Mouse (Mus musculus): ENCODE data around the gene Dck.
"Not testable (repeated sequence)": the region's sequence is repeated elsewhere in the genome, so short reads cannot be mapped to it uniquely, and the experiment has no call there.

Gene Dck

GRCm38 (mm10) chr5:88764987-88765481 is at the start of gene Dck:
TSS of gene Dck (plus strand) at chr5:88764996.
- DNase-seq, result peak; percentile 100

- no peak for DNase-seq
These were observed 47.8 kb upstream of the Dck start for GRCm38 (mm10) chr5:88716983-88717382.

- DNase-seq, result peak; percentile 93
These were observed 44.4 kb upstream of the Dck start, which contains the start of gene Mob1b for GRCm38 (mm10) chr5:88720116-88721002. TSS of gene Mob1b (plus strand) at chr5:88720855.

- DNase-seq, result no peak
These were observed 43.8 kb upstream of the Dck start for GRCm38 (mm10) chr5:88721003-88721475.

GRCm38 (mm10) chr5:88721565-88722212 is 43.1 kb upstream of the Dck start:
- DNase-seq, result peak; percentile 28

- DNase-seq, result no peak
These were observed 42.6 kb upstream of the Dck start for GRCm38 (mm10) chr5:88722213-88722600.

GRCm38 (mm10) chr5:88724030-88724429 is 40.8 kb upstream of the Dck start:
- DNase-seq, result no peak

- no peak for DNase-seq
These were observed 37.1 kb upstream of the Dck start for GRCm38 (mm10) chr5:88727593-88728144.

- peak; percentile 76 for DNase-seq
These were observed 30.0 kb upstream of the Dck start for GRCm38 (mm10) chr5:88734786-88735185.

GRCm38 (mm10) chr5:88741065-88741464 is 23.7 kb upstream of the Dck start:
- DNase-seq, result not testable (repeated sequence)

- no peak for DNase-seq
These were observed 17.0 kb upstream of the Dck start for GRCm38 (mm10) chr5:88747774-88748173.

- DNase-seq, result no peak
These were observed 11.6 kb upstream of the Dck start for GRCm38 (mm10) chr5:88753199-88753598.

- DNase-seq, result no peak
These were observed 2.2 kb upstream of the Dck start for GRCm38 (mm10) chr5:88762611-88763010.

GRCm38 (mm10) chr5:88764430-88764986 is 288 bp upstream of the Dck start:
- DNase-seq, result no peak

GRCm38 (mm10) chr5:88765587-88765986 is 791 bp downstream of the Dck start:
- no peak for DNase-seq

- DNase-seq, result peak; percentile 78
These were observed 1.3 kb downstream of the Dck start for GRCm38 (mm10) chr5:88766121-88766520.

GRCm38 (mm10) chr5:88766863-88767262 is 2.1 kb downstream of the Dck start:
- DNase-seq, result no peak

- DNase-seq, result no peak
These were observed 3.4 kb downstream of the Dck start for GRCm38 (mm10) chr5:88768201-88768600.

- no peak for DNase-seq
These were observed 17.4 kb downstream of the Dck start for GRCm38 (mm10) chr5:88782072-88782765.

- no peak for DNase-seq
These were observed 20.3 kb downstream of the Dck start for GRCm38 (mm10) chr5:88785059-88785458.

- DNase-seq, result no peak
These were observed 25.9 kb downstream of the Dck start for GRCm38 (mm10) chr5:88790675-88791074.
